Mouse (Mus musculus): ENCODE measurements at regions not wholly inside any gene's neighbourhood (a gene's known extent, or its start where the extent isn't known, plus 50 kb on each side); places are given as distances from the start of the nearest gene placed in this dataset.

- no peak for DNase-seq (ENCODE audit: low read depth, low spot score)
Measured at GRCm38 (mm10) chr13:116417768-116418167, 108.3 kb upstream of the Isl1 start.

- DNase-seq (ENCODE audit: low read depth, low spot score), result no peak
Measured at GRCm38 (mm10) chr13:116414473-116414872, 105.0 kb upstream of the Isl1 start.

DNA sequence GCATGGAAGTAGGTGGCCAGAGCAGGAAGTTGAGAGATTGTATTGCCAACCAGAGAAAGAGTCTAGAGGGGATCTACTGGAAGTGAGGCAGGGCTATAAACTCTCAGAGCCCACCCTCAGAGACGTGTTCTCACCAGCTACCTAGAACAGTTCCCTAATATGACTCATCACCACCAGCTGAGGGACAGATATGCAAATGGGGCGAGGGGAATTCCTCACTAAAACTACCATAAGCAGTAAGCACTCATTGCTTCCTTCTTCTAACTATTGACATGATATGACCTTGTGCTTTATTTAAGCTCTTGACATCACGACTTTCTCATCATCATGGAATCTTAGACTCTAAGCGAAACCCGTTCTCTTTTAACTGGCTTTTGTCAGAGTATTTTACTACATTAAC lies 101.2 kb upstream of the Isl1 start:
- no peak for DNase-seq (ENCODE audit: low read depth, low spot score)

All from telencephalon, adult 2 months (tissue).